Mouse (Mus musculus) bone marrow, adult 2 months (tissue): ENCODE results near the gene Lrrc8d. TPM values are rescaled to one million over a fixed set of nuclear protein-coding genes. Genes with fewer than 3 reads are reported as not detected.

ENCODE experiments used
- H3K27ac ChIP-seq: fragments of 200-500 bp; 2 replicates; pipeline ENCODE4 v1.5.1; 2012; ENCODE audit warnings: low read depth, mild to moderate bottlenecking, control low read depth, inconsistent platforms, low read length; ENCODE audit not compliant: control insufficient read depth, poor library complexity, insufficient read depth
- H3K4me1 ChIP-seq: fragments of 200-500 bp; 2 replicates; pipeline ENCODE4 v1.6.1; 2011; ENCODE audit warnings: low read length; ENCODE audit not compliant: control insufficient read depth, insufficient read depth
- H3K4me3 ChIP-seq: fragments of 200-500 bp; replicated peaks from 2 replicates; pipeline ENCODE3; 2011; ENCODE audit warnings: mild to moderate bottlenecking, low read depth, low read length, control low read depth; ENCODE audit not compliant: control insufficient read depth
- CTCF ChIP-seq: fragments of 200-500 bp; IDR thresholded peaks from 2 replicates; pipeline ENCODE4 v1.5.1; 2011; ENCODE audit warnings: low read length, control low read depth; ENCODE audit not compliant: control insufficient read depth, insufficient read depth
- POLR2A ChIP-seq: fragments of 200-500 bp; IDR thresholded peaks from 2 replicates; pipeline ENCODE4 v1.6.1; 2011; ENCODE audit warnings: low read depth, mild to moderate bottlenecking, control low read depth, low read length, borderline replicate concordance; ENCODE audit not compliant: control insufficient read depth
- WGBS: fragments of 180-500 bp; shearing (Covaris S2); methylation state at CpG from one replicate; pipeline ENCODE4 v1.1.7; 2018; 5-methylcytosine and 5-hydroxymethylcytosine counted together
- polyA plus RNA-seq: library from polyadenylated mRNA; stranded (reverse); fragments of >200 nt; gene quantifications from 2 replicates; pipeline ENCODE4 v1.2.4, GENCODE M21; 2011; ENCODE audit warnings: low replicate concordance; ENCODE audit not compliant: missing spikeins, insufficient read depth, insufficient read length

Lrrc8d gene
- polyA plus RNA-seq, 1 experiment, result 20.5 TPM

- WGBS, result 61% methylated on average over 2 of the region's 2 CpGs
- H3K27ac ChIP-seq, result no peak overlapping the region
- TF ChIP-seq POLR2A, result no peak
- TF ChIP-seq CTCF, result no peak
- no peak overlapping the region for H3K4me3 ChIP-seq
- H3K4me1 ChIP-seq, result peaks cover 2% of the 10 kb centered on the region
Observed at GRCm38 (mm10) chr5:105669086-105669485, 30.7 kb upstream of the Lrrc8d start.

DNA sequence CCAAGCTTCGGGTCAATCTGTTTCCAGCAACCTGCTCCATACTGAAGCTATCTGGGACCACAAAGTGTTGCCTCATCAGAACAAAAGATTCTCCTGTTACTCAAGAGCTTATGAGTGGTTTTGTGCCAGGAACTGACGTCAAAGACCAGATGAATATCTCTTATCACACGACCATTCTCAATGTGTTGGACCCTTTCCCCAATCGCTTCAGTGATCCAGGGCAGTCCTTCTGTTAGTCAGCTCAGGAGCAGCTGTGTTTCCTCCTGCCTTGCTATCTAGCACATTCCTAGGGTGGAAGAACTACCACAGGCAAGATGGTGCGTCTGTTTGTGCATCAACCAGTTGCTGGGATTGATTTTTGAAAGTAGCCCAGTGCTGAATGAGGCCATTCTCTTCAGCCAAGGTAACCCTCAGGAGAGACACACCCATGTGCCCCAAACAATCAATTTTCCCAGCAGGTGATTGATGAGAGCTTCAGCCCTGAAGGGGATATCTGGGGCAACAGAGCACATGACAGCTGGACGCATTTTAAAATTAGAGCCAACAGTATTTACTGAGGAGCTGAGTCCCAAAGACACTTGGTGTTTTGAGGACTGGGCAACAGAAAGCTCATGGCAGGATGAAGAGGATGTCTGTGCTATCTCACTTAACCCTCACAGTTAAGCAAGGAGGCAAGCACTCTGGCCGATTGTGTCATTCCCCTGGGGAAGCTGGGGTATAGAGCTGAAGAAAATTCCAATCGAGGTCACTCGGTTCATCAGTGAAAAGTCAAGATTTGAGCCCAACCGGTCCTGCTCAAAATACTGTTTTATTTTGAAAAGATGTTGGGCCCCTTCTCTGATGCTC is 30.0 kb upstream of the Lrrc8d start:
- Histone ChIP-seq H3K4me3 (no peak overlapping the region), H3K4me1 (peaks cover 2% of the 10 kb centered on the region), H3K27ac (no peak overlapping the region)
- WGBS, result 39% methylated on average over 10 of the region's 10 CpGs
- TF ChIP-seq POLR2A, result no peak
- no peak for TF ChIP-seq CTCF

DNA sequence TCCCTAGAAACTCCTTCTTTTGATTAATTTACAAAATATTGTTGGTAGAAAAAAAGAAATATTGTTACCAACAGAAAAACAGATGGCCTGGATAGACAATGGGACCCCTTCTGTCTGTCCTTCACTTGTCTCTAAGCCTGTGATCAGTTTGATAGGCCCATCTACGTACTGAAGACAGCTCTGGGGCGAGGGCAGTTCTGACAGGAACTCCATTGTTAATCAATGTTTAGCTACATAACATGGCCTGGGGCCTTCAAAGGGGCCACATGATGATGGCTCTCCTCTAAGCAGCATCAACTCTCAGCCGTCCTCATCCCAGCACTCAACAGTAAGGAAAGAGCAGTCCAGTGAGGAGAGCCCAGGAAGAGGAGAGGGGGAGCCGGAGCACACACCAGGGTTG is 27.4 kb upstream of the Lrrc8d start:
- TF ChIP-seq CTCF (no peak), POLR2A (no peak)
- Histone ChIP-seq H3K27ac (no peak overlapping the region), H3K4me1 (peaks cover 2% of the 10 kb centered on the region), H3K4me3 (no peak overlapping the region)
- WGBS, result 80% methylated on average over 4 of the region's 4 CpGs

GRCm38 (mm10) chr5:105675511-105675910 is 24.3 kb upstream of the Lrrc8d start:
- no peak overlapping the region for H3K27ac ChIP-seq
- 48% methylated on average over 4 of the region's 4 CpGs for WGBS
- no peak for TF ChIP-seq POLR2A
- TF ChIP-seq CTCF, result no peak
- H3K4me3 ChIP-seq, result no peak overlapping the region
- no peaks in the 10 kb centered on the region; the same call in 1 of the 2 replicates for H3K4me1 ChIP-seq

GRCm38 (mm10) chr5:105677071-105677470 is 22.7 kb upstream of the Lrrc8d start:
- no peak overlapping the region for H3K4me3 ChIP-seq
- no peak overlapping the region for H3K27ac ChIP-seq
- H3K4me1 ChIP-seq, result no peaks in the 10 kb centered on the region; the same call in 1 of the 2 replicates
- 61% methylated on average over 2 of the region's 2 CpGs for WGBS
- no peak for TF ChIP-seq CTCF
- no peak for TF ChIP-seq POLR2A

DNA sequence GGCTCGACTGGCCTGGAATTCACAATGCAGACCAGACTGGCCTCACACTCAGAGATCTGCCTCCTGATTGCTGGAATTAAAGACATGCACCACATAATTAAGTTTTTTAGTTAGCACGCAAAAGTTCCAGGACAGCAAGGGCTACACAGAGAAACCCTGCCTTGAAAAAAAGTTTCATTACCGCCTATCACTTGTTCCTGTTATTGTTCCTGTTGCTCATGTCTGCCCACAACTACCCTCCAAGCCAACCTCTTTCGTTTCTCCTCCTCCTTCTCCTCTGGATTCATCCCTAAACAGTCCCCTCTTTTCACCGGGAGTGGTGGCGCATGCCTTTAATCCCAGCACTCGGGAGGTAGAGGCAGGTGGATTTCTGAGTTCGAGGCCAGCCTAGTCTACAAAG is 21.5 kb upstream of the Lrrc8d start:
- TF ChIP-seq POLR2A, result no peak
- no peak for TF ChIP-seq CTCF
- H3K4me1 ChIP-seq, result no peaks in the 10 kb centered on the region; the same call in 1 of the 2 replicates
- 66% methylated on average over 8 of the region's 8 CpGs for WGBS
- no peak overlapping the region for H3K4me3 ChIP-seq
- H3K27ac ChIP-seq, result no peak overlapping the region

GRCm38 (mm10) chr5:105679261-105679660 is 20.5 kb upstream of the Lrrc8d start:
- Histone ChIP-seq H3K27ac (no peak overlapping the region), H3K4me3 (no peak overlapping the region), H3K4me1 (no peaks in the 10 kb centered on the region; the same call in 1 of the 2 replicates)
- no peak for TF ChIP-seq CTCF
- TF ChIP-seq POLR2A, result no peak
- 61% methylated on average over 4 of the region's 4 CpGs for WGBS

DNA sequence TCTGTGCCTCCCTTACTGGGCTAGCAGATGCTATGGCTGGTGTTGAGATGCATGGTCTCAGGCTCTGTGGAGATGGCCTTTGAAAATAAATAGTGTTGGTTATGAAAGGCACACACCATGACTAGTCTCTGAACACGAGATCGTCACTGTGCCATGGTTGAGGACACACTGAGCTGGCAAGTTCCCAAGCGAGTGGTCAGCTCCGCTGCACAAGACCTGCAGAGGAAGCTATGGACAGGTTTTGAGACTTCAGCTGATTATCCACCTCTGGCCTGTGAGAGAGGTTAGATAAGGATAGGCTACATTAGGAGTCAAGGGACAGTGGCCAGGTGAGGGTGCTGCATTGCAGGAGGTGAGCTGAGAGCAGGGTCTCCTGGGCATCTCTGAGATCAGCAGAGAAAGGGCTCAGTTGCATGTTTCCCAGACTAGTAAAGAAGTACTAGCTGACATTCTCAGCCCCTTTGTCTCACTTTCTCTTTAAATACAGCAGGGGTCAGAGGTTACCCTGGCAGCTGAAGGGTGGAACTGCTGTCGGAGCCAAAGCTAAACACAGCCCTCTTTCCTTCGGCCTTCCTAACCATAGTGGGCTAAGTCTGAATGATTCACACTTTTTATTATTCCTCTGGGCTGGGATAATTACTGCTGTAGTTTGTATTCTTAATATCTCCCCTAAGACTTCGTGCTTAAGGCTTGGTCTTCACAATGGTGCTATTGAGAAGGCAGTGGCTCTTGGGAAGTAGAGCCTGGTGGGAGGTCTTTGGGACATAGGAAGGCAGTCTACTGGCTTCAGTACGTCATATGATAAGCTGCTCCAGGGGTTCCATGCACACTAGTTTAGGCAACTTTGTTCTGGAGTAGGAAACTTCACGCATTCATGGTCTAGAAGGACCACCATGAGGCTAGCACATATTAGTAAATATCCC is 19.6 kb upstream of the Lrrc8d start:
- H3K4me1 ChIP-seq, result no peaks in the 10 kb centered on the region; the same call in 1 of the 2 replicates
- 71% methylated on average over 9 of the region's 9 CpGs for WGBS
- no peak overlapping the region for H3K4me3 ChIP-seq
- H3K27ac ChIP-seq, result no peak overlapping the region
- TF ChIP-seq CTCF (no peak), POLR2A (no peak)
